Mouse (Mus musculus): Measurements from ENCODE around the gene Nrn1l. TPM values are rescaled to one million over a fixed set of nuclear protein-coding genes. Genes with fewer than 3 reads are reported as not detected.
A peak's percentile ranks its signal among the peaks of the same experiment; 100 is the strongest.

Gene Nrn1l
- polyA plus RNA-seq, 1 experiment from 2014 or later, result 0.38 TPM

GRCm38 (mm10) chr8:105854715-105855216, 38.6 kb upstream of the Nrn1l start, which contains the start of gene Thap11:
Gene Thap11 (plus strand): TSS chr8:105855132.
- under 1% methylated on average over 43 of the region's 43 CpGs for WGBS
- no peaks in the 10 kb centered on the region for H3K36me3 ChIP-seq (replicated peaks; ENCODE audit: control insufficient read depth, insufficient read depth, low read depth, low read length)
- H3K4me2 ChIP-seq (ENCODE audit: low read depth, low read length), result peak within 1 kb of the TSS; percentile 96
- H3K9ac ChIP-seq (replicated peaks; ENCODE audit: low read length), result peak within 1 kb of the TSS; percentile 85
- peak within 1 kb of the TSS; percentile 75 for H3K27ac ChIP-seq (replicated peaks; ENCODE audit: low read depth, low read length)
- ATAC-seq (replicated peaks; ENCODE audit: insufficient number of reproducible peaks, low FRiP score, low TSS enrichment, low read depth) (peak; percentile 88), DNase-seq (ENCODE audit: low spot score) (peak; percentile 95)
- H3K4me1 ChIP-seq (ENCODE audit: control insufficient read depth, insufficient read depth, low read length), result peaks cover 2% of the 10 kb centered on the region; the same call in 1 of the 2 replicates
- H3K27me3 ChIP-seq (ENCODE audit: control insufficient read depth, insufficient read depth, low read length), result no peaks in the 10 kb centered on the region
- H3K9me3 ChIP-seq (replicated peaks; ENCODE audit: control insufficient read depth, low read length), result no peaks in the 10 kb centered on the region
- H3K4me3 ChIP-seq (ENCODE audit: low read depth, low read length), result peak within 1 kb of the TSS; percentile 83

GRCm38 (mm10) chr8:105855248-105856167, 37.9 kb upstream of the Nrn1l start:
- Histone ChIP-seq H3K36me3 (replicated peaks; ENCODE audit: control insufficient read depth, insufficient read depth, low read depth, low read length) (no peaks in the 10 kb centered on the region), H3K27ac (replicated peaks; ENCODE audit: low read depth, low read length) (peak overlapping the region; percentile 75), H3K9ac (replicated peaks; ENCODE audit: low read length) (peak overlapping the region; percentile 85), H3K4me1 (ENCODE audit: control insufficient read depth, insufficient read depth, low read length) (no peaks in the 10 kb centered on the region; the same call in 1 of the 2 replicates), H3K27me3 (ENCODE audit: control insufficient read depth, insufficient read depth, low read length) (no peaks in the 10 kb centered on the region), H3K4me3 (ENCODE audit: low read depth, low read length) (peak overlapping the region; percentile 83), H3K9me3 (replicated peaks; ENCODE audit: control insufficient read depth, low read length) (no peaks in the 10 kb centered on the region), H3K4me2 (ENCODE audit: low read depth, low read length) (peak overlapping the region; percentile 96)
- no peak for DNase-seq (ENCODE audit: low spot score)
- peak; percentile 1; the same call in 1 of the 2 replicates for ATAC-seq (replicated peaks; ENCODE audit: insufficient number of reproducible peaks, low FRiP score, low TSS enrichment, low read depth)
- WGBS, result under 1% methylated on average over 71 of the region's 71 CpGs

GRCm38 (mm10) chr8:105856168-105856835, 37.1 kb upstream of the Nrn1l start:
- DNase-seq (ENCODE audit: low spot score) (peak; percentile 11), ATAC-seq (replicated peaks; ENCODE audit: insufficient number of reproducible peaks, low FRiP score, low TSS enrichment, low read depth) (no peak)
- 0 out of 2 replicates have a peak overlapping the region, but pooled peaks have one; percentile 75 for H3K27ac ChIP-seq (replicated peaks; ENCODE audit: low read depth, low read length)
- H3K9ac ChIP-seq (replicated peaks; ENCODE audit: low read length), result peak overlapping the region; percentile 85
- H3K9me3 ChIP-seq (replicated peaks; ENCODE audit: control insufficient read depth, low read length), result no peaks in the 10 kb centered on the region
- 24% methylated on average over 15 of the region's 15 CpGs for WGBS
- peak overlapping the region; percentile 83 for H3K4me3 ChIP-seq (ENCODE audit: low read depth, low read length)
- H3K4me1 ChIP-seq (ENCODE audit: control insufficient read depth, insufficient read depth, low read length), result no peaks in the 10 kb centered on the region
- H3K4me2 ChIP-seq (ENCODE audit: low read depth, low read length), result peak overlapping the region; percentile 96
- no peaks in the 10 kb centered on the region for H3K36me3 ChIP-seq (replicated peaks; ENCODE audit: control insufficient read depth, insufficient read depth, low read depth, low read length)
- H3K27me3 ChIP-seq (ENCODE audit: control insufficient read depth, insufficient read depth, low read length), result no peaks in the 10 kb centered on the region

GRCm38 (mm10) chr8:105858495-105858894, 34.9 kb upstream of the Nrn1l start:
- ATAC-seq (replicated peaks; ENCODE audit: insufficient number of reproducible peaks, low FRiP score, low TSS enrichment, low read depth) (no peak), DNase-seq (ENCODE audit: low spot score) (no peak)
- H3K4me2 ChIP-seq (ENCODE audit: low read depth, low read length), result no peak overlapping the region
- no peaks in the 10 kb centered on the region for H3K9me3 ChIP-seq (replicated peaks; ENCODE audit: control insufficient read depth, low read length)
- H3K36me3 ChIP-seq (replicated peaks; ENCODE audit: control insufficient read depth, insufficient read depth, low read depth, low read length), result no peaks in the 10 kb centered on the region
- H3K9ac ChIP-seq (replicated peaks; ENCODE audit: low read length), result no peak overlapping the region
- 89% methylated on average over 5 of the region's 5 CpGs for WGBS
- H3K4me3 ChIP-seq (ENCODE audit: low read depth, low read length), result no peak overlapping the region
- no peak overlapping the region for H3K27ac ChIP-seq (replicated peaks; ENCODE audit: low read depth, low read length)
- no peaks in the 10 kb centered on the region for H3K27me3 ChIP-seq (ENCODE audit: control insufficient read depth, insufficient read depth, low read length)
- H3K4me1 ChIP-seq (ENCODE audit: control insufficient read depth, insufficient read depth, low read length), result no peaks in the 10 kb centered on the region

GRCm38 (mm10) chr8:105859314-105859713, 34.1 kb upstream of the Nrn1l start:
- no peak overlapping the region for H3K9ac ChIP-seq (replicated peaks; ENCODE audit: low read length)
- WGBS, result 78% methylated on average over 5 of the region's 5 CpGs
- no peak for DNase-seq (ENCODE audit: low spot score)
- H3K4me1 ChIP-seq (ENCODE audit: control insufficient read depth, insufficient read depth, low read length), result no peaks in the 10 kb centered on the region
- no peak overlapping the region for H3K4me3 ChIP-seq (ENCODE audit: low read depth, low read length)
- H3K4me2 ChIP-seq (ENCODE audit: low read depth, low read length), result no peak overlapping the region
- H3K27me3 ChIP-seq (ENCODE audit: control insufficient read depth, insufficient read depth, low read length), result no peaks in the 10 kb centered on the region
- no peak for ATAC-seq (replicated peaks; ENCODE audit: insufficient number of reproducible peaks, low FRiP score, low TSS enrichment, low read depth)
- H3K36me3 ChIP-seq (replicated peaks; ENCODE audit: control insufficient read depth, insufficient read depth, low read depth, low read length), result no peaks in the 10 kb centered on the region
- no peak overlapping the region for H3K27ac ChIP-seq (replicated peaks; ENCODE audit: low read depth, low read length)
- no peaks in the 10 kb centered on the region for H3K9me3 ChIP-seq (replicated peaks; ENCODE audit: control insufficient read depth, low read length)

- DNase-seq (ENCODE audit: low spot score) (peak; percentile 99), ATAC-seq (replicated peaks; ENCODE audit: insufficient number of reproducible peaks, low FRiP score, low TSS enrichment, low read depth) (peak; percentile 98)
- Histone ChIP-seq H3K4me1 (ENCODE audit: control insufficient read depth, insufficient read depth, low read length) (no peaks in the 10 kb centered on the region), H3K9me3 (replicated peaks; ENCODE audit: control insufficient read depth, low read length) (no peaks in the 10 kb centered on the region), H3K4me3 (ENCODE audit: low read depth, low read length) (peak within 1 kb of the TSS; percentile 99), H3K4me2 (ENCODE audit: low read depth, low read length) (peak within 1 kb of the TSS; percentile 55), H3K27ac (replicated peaks; ENCODE audit: low read depth, low read length) (peak within 1 kb of the TSS; percentile 85), H3K36me3 (replicated peaks; ENCODE audit: control insufficient read depth, insufficient read depth, low read depth, low read length) (no peaks in the 10 kb centered on the region), H3K9ac (replicated peaks; ENCODE audit: low read length) (peak within 1 kb of the TSS; percentile 97), H3K27me3 (ENCODE audit: control insufficient read depth, insufficient read depth, low read length) (no peaks in the 10 kb centered on the region)
- under 1% methylated on average over 57 of the region's 59 CpGs for WGBS
Observed at GRCm38 (mm10) chr8:105860143-105860981, 33.0 kb upstream of the Nrn1l start, which contains the start of gene Nutf2. Gene Nutf2 (plus strand): TSS chr8:105860580.

- WGBS, result 0% methylated on average over 1 of the region's 1 CpGs
- H3K4me1 ChIP-seq (ENCODE audit: control insufficient read depth, insufficient read depth, low read length), result no peaks in the 10 kb centered on the region
- no peak overlapping the region for H3K27ac ChIP-seq (replicated peaks; ENCODE audit: low read depth, low read length)
Observed at GRCm38 (mm10) chr8:105861951-105862350, 31.4 kb upstream of the Nrn1l start.

More at GRCm38 (mm10) chr8:105861951-105862350, 31.4 kb upstream of the Nrn1l start:
- peak; percentile 51 for DNase-seq (ENCODE audit: low spot score)
- ATAC-seq (replicated peaks; ENCODE audit: insufficient number of reproducible peaks, low FRiP score, low TSS enrichment, low read depth), result no peak
- peak overlapping the region; percentile 55 for H3K4me2 ChIP-seq (ENCODE audit: low read depth, low read length)
- H3K27me3 ChIP-seq (ENCODE audit: control insufficient read depth, insufficient read depth, low read length), result no peaks in the 10 kb centered on the region
- no peaks in the 10 kb centered on the region for H3K9me3 ChIP-seq (replicated peaks; ENCODE audit: control insufficient read depth, low read length)
- H3K4me3 ChIP-seq (ENCODE audit: low read depth, low read length), result peak overlapping the region; percentile 99
- H3K36me3 ChIP-seq (replicated peaks; ENCODE audit: control insufficient read depth, insufficient read depth, low read depth, low read length), result peaks cover 3% of the 10 kb centered on the region; the same call in 1 of the 2 replicates
- peak overlapping the region; percentile 97 for H3K9ac ChIP-seq (replicated peaks; ENCODE audit: low read length)

Measured in embryonic facial prominence, embryonic 11.5 days (tissue).